Mouse (Mus musculus): ENCODE results near the gene Gm12355.
"Not testable (repeated sequence)": the region's sequence is repeated elsewhere in the genome, so short reads cannot be mapped to it uniquely, and the experiment has no call there.

Gm12355 gene

GRCm38 (mm10) chr11:98625611-98626410, at the start of gene Gm12355, which contains the start of gene Gsdma3:
Gene Gm12355, minus strand, starts transcription at chr11:98625661.
Gene Gsdma3, plus strand, starts transcription at chr11:98626360.
- DNase-seq (ENCODE audit: low read depth, low spot score): no peak

GRCm38 (mm10) chr11:98673136-98673535, 47.7 kb upstream of the Gm12355 start:
- peak; percentile 74 for DNase-seq (ENCODE audit: low read depth, low spot score)

GRCm38 (mm10) chr11:98672482-98672881, 47.0 kb upstream of the Gm12355 start:
- DNase-seq (ENCODE audit: low read depth, low spot score): no peak

GRCm38 (mm10) chr11:98671857-98672256, 46.4 kb upstream of the Gm12355 start:
- DNase-seq (ENCODE audit: low read depth, low spot score): peak; percentile 47

- no peak for DNase-seq (ENCODE audit: low read depth, low spot score)
Observed at GRCm38 (mm10) chr11:98671284-98671815, 45.9 kb upstream of the Gm12355 start.

GRCm38 (mm10) chr11:98668984-98669383, 43.5 kb upstream of the Gm12355 start:
- no peak for DNase-seq (ENCODE audit: low read depth, low spot score)

- no peak for DNase-seq (ENCODE audit: low read depth, low spot score)
Observed at GRCm38 (mm10) chr11:98664091-98664490, 38.6 kb upstream of the Gm12355 start, which contains the start of gene Gsdma. Gene Gsdma, plus strand, starts transcription at chr11:98664351.

GRCm38 (mm10) chr11:98660517-98660916, 35.1 kb upstream of the Gm12355 start:
- DNase-seq (ENCODE audit: low read depth, low spot score): peak; percentile 78

- peak; percentile 72 for DNase-seq (ENCODE audit: low read depth, low spot score)
Observed at GRCm38 (mm10) chr11:98655076-98655475, 29.6 kb upstream of the Gm12355 start.

GRCm38 (mm10) chr11:98646459-98646858, 21.0 kb upstream of the Gm12355 start, which contains the start of gene Gsdma2:
Gene Gsdma2, plus strand, starts transcription at chr11:98646759.
- no peak for DNase-seq (ENCODE audit: low read depth, low spot score)

- DNase-seq (ENCODE audit: low read depth, low spot score): no peak
Observed at GRCm38 (mm10) chr11:98645946-98646345, 20.5 kb upstream of the Gm12355 start.

- no peak for DNase-seq (ENCODE audit: low read depth, low spot score)
Observed at GRCm38 (mm10) chr11:98644757-98645156, 19.3 kb upstream of the Gm12355 start.

- DNase-seq (ENCODE audit: low read depth, low spot score): no peak
Observed at GRCm38 (mm10) chr11:98640091-98640490, 14.6 kb upstream of the Gm12355 start.

GRCm38 (mm10) chr11:98637501-98637900, 12.0 kb upstream of the Gm12355 start:
- DNase-seq (ENCODE audit: low read depth, low spot score): no peak

GRCm38 (mm10) chr11:98635312-98635970, 10.0 kb upstream of the Gm12355 start:
- DNase-seq (ENCODE audit: low read depth, low spot score): peak; percentile 43

- DNase-seq (ENCODE audit: low read depth, low spot score): no peak
Observed at GRCm38 (mm10) chr11:98630646-98631045, 5.2 kb upstream of the Gm12355 start.

GRCm38 (mm10) chr11:98628706-98629105, 3.2 kb upstream of the Gm12355 start:
- no peak for DNase-seq (ENCODE audit: low read depth, low spot score)

- DNase-seq (ENCODE audit: low read depth, low spot score): not testable (repeated sequence)
Observed at GRCm38 (mm10) chr11:98624381-98624780, 1.1 kb downstream of the Gm12355 start.

- not testable (repeated sequence) for DNase-seq (ENCODE audit: low read depth, low spot score)
Observed at GRCm38 (mm10) chr11:98623981-98624380, 1.5 kb downstream of the Gm12355 start.

GRCm38 (mm10) chr11:98620791-98621190, 4.7 kb downstream of the Gm12355 start:
- DNase-seq (ENCODE audit: low read depth, low spot score): no peak

- DNase-seq (ENCODE audit: low read depth, low spot score): peak; percentile 79
Observed at GRCm38 (mm10) chr11:98606763-98607162, 18.7 kb downstream of the Gm12355 start.

GRCm38 (mm10) chr11:98604911-98605310, 20.6 kb downstream of the Gm12355 start:
- DNase-seq (ENCODE audit: low read depth, low spot score): not testable (repeated sequence)
